Mouse (Mus musculus): ENCODE results near the gene Rprd2.
A peak's percentile ranks its signal among the peaks of the same experiment; 100 is the strongest.

The Rprd2 gene

DNA sequence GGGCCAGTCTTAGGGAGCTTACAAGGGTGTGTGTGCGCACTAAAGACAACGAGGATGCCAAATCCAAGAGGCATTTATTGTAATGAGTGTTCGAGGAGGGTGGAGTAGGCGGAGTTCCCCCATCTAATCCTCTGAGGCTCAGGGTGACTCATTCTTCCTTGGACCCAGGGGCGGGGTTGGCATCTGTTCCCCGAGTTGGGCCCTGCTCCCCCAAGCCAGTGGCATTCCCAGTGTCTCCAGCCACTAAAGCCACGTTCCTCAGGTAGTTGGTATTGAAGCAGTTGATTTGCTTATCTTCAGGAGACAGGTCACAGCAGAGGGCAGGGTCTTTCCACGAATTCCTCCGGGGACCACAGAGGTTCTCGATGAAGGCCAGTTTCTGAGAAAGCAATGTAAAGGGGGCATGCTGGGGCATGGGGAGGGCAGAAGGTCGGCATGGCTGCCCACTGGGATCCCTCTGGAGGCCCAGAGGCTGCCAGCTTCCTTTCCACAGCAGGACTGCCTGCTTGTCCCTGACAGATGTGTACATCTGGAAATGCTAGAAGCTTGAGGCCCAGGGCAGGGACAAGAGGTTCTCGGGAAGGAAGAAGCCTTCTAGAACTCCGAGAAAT lies 84.5 kb downstream of the Rprd2 start:
- peak in 1 of 2 experiments; percentile 30 for DNase-seq

DNA sequence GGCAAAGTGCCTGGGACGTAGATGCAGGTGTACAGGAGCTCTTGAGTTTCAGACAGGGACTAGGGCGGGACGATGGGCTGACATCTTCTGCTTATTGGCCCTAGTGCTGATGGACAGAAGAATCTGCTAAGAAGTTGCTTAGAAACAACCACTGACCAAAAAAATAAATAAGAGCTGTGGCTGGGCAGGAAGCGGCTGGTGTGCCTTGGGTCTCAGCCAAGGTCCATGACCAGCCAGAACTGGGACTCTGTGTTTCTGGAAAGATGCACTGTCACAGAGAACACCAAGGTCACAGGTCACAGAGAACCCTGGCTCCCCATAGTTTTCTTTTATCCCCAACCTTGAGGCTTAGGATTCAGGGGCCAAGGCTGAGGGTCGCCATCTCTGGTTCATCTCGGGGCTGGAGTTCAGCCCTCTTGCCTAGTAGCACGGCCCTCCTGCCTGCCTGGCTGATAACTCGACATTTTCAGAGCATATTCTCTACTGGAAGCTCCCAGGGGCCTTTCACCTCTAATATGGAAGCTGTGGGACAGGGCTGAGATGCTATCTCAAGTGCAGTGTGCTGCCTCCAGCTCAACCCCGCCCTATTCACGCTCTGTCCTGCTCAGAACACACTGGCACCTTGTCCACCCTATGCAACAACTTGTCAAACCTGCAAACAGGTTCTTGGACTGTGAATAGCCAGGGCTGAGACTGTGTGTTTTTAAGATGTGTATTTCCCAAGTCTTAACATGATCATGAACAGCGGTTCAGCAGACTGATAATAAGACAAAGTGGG lies 85.7 kb downstream of the Rprd2 start:
- peak; percentile 72 to 88 for DNase-seq

DNA sequence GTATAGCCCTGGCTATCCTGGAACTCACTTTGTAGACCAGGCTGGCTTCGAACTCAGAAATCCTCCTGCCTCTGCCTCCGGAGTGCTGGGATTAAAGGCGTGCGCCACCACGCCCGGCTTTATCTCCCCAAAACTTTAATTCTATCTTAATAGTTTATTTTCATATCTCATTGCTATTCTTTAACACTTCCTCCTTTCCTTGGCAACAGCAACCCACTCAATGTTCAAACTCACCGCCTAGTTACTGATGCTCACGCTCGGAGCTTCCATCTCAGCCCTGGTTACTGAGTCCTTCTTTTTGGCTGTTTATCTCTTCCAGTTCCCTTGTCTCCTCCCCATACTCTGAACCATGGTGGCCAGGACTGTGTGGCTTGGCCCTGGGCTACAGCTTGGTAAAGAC lies 86.4 kb downstream of the Rprd2 start:
- DNase-seq, result no peak

DNA sequence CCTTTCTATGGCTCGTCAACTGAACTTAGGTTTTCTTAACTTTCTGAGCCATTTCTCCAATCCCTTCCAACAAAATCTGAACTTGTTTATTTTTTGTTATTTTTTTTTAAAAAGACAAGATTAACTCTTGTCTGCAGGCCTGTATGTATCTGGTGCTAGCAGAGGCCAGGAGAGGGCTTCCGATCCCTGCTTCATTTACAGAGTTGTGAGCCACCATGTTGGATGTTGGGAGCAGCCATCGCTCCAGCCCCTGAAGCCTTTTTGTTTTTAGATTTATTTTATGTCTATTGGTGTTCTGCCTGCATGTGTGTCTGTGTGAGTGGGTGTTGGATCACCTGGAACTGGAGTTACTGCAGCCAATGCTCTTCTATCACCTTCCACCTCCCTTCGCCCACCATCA lies 86.9 kb downstream of the Rprd2 start:
- no peak for DNase-seq

DNA sequence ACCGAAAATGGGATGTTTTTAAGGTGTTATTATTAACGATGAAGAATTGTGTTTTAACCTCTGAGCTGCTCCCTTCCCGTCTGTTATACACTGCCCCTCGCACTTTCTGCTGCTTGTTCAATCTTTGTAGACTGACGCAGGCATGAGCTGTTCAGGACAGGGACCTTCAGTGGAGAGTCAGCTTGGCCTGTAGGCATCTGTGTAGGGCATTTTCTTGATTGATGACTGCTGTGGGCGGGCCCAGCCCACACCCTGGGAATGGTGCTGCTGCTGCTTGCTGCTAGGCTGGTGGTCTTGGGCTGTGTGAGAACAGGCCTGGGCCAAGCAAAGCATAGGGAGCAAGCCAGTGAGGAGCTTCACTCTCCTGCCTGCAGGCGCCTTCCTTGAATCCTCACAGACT lies 88.2 kb downstream of the Rprd2 start:
- no peak for DNase-seq

DNA sequence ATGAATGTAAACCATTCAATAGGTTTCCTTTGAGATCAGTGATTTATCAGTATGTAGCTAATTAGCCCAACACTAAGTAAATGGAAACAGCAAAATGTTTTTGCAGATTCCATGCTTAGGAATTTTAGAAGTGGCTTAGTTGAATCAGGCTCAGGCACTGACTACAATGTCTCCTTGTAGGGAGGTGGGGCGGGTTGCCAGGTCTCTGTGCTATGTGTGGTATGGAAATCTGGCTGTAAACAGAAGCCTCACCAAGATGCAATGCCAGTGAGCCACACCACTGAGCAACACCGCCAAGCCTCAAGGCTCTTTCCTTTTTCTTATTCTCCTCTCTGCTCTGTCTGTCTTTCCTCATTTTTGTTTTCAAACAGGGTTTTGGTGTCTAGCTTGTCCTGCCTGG lies 89.8 kb downstream of the Rprd2 start:
- DNase-seq, result peak in 1 of 2 experiments; percentile 39

DNA sequence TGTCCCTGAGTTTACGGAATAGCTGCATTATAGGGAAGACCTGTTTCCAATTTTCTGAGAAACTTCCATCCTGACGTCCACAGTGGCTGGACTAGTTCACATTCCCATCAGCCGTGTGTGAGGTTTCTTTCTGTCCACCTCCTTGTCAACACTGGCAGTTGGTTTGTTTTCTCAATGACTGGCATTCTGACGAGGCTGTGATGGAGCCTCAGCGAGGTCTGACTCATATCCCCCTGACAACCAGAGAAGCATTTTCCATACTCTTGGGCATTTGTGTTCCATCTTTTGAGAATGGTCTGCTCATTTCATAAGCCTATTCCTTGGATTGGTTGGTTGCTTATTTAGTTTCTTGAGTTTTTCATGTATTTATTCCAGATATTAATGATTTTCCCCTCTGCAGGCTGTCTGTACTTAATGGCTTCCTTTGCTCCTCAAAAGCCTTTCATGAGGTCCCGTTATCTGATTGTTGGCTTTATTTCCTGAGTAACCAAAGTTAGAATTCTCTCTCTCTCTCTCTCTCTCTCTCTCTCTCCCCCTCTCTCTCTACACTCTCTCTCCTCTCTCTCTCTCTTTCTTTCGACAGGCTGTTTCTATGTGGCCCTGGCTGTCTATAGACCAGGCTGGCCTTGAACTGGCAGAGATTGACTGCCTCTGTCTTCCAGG lies 91.8 kb downstream of the Rprd2 start:
- no peak for DNase-seq

DNA sequence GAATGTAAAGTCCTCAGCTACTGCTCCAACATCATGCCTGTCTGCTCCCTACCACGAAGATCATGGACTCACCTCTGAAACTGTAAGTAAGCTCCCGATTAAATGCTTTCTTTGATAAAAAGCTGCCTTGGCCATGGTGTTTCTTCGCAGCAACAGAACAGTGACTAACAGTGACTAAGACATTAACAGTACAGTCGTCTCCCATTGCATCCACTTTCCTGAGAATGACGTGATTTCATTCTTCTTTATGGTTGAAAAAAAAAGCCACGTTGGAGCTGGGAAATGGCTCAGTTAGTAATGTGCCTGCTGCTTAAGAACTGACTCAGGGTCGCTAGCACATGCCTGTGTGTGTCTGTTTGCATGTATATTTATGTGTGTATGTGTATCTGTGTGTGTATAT lies 92.8 kb downstream of the Rprd2 start:
- no peak for DNase-seq

DNA sequence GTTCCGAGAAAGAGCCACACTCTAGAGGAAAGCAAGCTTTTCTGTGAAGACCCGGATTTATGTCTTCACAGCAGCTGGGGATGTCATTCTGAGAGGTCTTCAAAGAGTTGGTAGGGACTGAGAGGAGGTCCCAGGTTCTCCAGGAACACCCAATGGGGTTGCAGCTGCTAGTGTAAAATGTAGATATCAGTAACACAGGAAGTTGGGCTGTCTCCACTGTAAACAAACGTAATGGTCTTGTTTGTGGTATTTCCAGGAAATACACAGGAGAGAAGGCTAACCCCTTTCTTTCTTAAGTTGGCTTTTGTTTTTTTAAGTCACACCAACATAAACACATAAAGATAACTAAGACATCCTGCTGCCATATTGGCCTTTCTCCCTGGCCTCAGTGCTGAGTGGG lies 96.3 kb downstream of the Rprd2 start:
- no peak for DNase-seq

DNA sequence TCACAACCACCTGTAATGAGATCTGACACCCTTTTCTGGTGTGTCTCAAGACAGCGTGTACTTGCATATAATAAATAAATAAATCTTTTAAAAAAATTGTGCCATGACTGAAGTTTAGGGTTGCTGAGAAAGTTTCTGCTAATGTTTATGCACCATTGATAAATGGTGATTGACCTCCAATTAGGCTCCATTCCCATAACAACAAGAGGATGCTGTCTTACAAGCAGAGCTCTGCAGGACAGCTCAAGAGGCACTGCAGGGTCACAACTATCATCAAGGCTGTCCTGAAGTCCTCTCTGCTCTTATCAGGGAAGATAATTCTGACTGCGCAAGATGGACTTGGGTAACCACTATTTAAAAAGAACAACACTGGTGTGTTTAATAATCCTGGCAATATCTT lies 100.5 kb downstream of the Rprd2 start:
- no peak for DNase-seq

DNA sequence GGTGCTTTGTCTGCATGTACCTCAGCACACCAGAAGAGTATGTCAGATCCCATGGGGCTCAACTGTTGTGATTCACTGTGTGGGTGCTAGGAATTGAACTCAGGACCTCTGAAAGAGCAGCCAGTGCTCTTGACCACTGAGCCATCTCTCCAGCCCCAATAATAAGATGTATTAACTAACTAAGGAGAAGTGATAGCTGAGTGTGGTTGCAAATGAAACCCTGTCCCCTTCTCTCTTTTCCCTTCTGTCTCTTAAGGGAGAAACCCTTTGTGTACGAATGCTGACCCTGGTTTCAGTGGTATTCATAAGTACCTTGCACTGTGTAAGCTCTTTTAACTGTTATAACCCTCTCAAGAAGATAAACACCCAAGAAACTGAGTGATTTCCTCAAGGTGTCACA lies 102.6 kb downstream of the Rprd2 start:
- no peak for DNase-seq

Measured in lung, postnatal 4 days (tissue).